Mouse (Mus musculus): Measurements from ENCODE around the gene Nbeal2. TPM values are rescaled to one million over a fixed set of nuclear protein-coding genes. Genes with fewer than 3 reads are reported as not detected.

Gene Nbeal2
- polyA plus RNA-seq, 1 experiment from 2014 or later = 0.53 TPM

GRCm38 (mm10) chr9:110682255-110682654 is 28.3 kb upstream of the Nbeal2 start:
- no peak for ATAC-seq (ENCODE audit: insufficient number of reproducible peaks, low FRiP score, low TSS enrichment, low read depth)
- WGBS = 59% methylated on average over 5 of the region's 5 CpGs
- H3K27ac ChIP-seq (replicated peaks; ENCODE audit: low read depth, low read length) = no peak overlapping the region

GRCm38 (mm10) chr9:110681817-110682216 is 27.9 kb upstream of the Nbeal2 start:
- Histone ChIP-seq H3K4me2 (ENCODE audit: low read depth, severe bottlenecking) (no peak overlapping the region), H3K4me3 (ENCODE audit: low read depth, low read length) (no peak overlapping the region), H3K27me3 (ENCODE audit: control insufficient read depth, insufficient read depth, low read length) (no peaks in the 10 kb centered on the region), H3K27ac (replicated peaks; ENCODE audit: low read depth, low read length) (no peak overlapping the region), H3K9me3 (ENCODE audit: control insufficient read depth, low read length) (no peaks in the 10 kb centered on the region), H3K4me1 (ENCODE audit: control insufficient read depth, insufficient read depth, low read length) (peaks cover 6% of the 10 kb centered on the region; the same call in 1 of the 2 replicates), H3K36me3 (ENCODE audit: control insufficient read depth, insufficient read depth, low read length) (no peaks in the 10 kb centered on the region), H3K9ac (ENCODE audit: low read length) (no peak overlapping the region)
- whole genome bisulfite sequencing = 85% methylated on average over 9 of the region's 9 CpGs
- no peak for DNase-seq (ENCODE audit: low spot score)
- ATAC-seq (ENCODE audit: insufficient number of reproducible peaks, low FRiP score, low TSS enrichment, low read depth) = no peak

More at GRCm38 (mm10) chr9:110682255-110682654, 28.3 kb upstream of the Nbeal2 start:
- no peaks in the 10 kb centered on the region for H3K27me3 ChIP-seq (ENCODE audit: control insufficient read depth, insufficient read depth, low read length)
- no peak for DNase-seq (ENCODE audit: low spot score)
- H3K9ac ChIP-seq (ENCODE audit: low read length) = no peak overlapping the region
- H3K36me3 ChIP-seq (ENCODE audit: control insufficient read depth, insufficient read depth, low read length) = no peaks in the 10 kb centered on the region
- H3K4me1 ChIP-seq (ENCODE audit: control insufficient read depth, insufficient read depth, low read length) = peaks cover 6% of the 10 kb centered on the region; the same call in 1 of the 2 replicates
- H3K4me2 ChIP-seq (ENCODE audit: low read depth, severe bottlenecking) = no peak overlapping the region
- no peak overlapping the region for H3K4me3 ChIP-seq (ENCODE audit: low read depth, low read length)
- no peaks in the 10 kb centered on the region for H3K9me3 ChIP-seq (ENCODE audit: control insufficient read depth, low read length)

- Histone ChIP-seq H3K4me2 (ENCODE audit: low read depth, severe bottlenecking) (no peak overlapping the region), H3K36me3 (ENCODE audit: control insufficient read depth, insufficient read depth, low read length) (no peaks in the 10 kb centered on the region), H3K9me3 (ENCODE audit: control insufficient read depth, low read length) (no peaks in the 10 kb centered on the region), H3K4me1 (ENCODE audit: control insufficient read depth, insufficient read depth, low read length) (peaks cover 6% of the 10 kb centered on the region; the same call in 1 of the 2 replicates), H3K27ac (replicated peaks; ENCODE audit: low read depth, low read length) (no peak overlapping the region), H3K9ac (ENCODE audit: low read length) (no peak overlapping the region), H3K4me3 (ENCODE audit: low read depth, low read length) (no peak overlapping the region), H3K27me3 (ENCODE audit: control insufficient read depth, insufficient read depth, low read length) (no peaks in the 10 kb centered on the region)
- DNase-seq (ENCODE audit: low spot score) = no peak
- no peak for ATAC-seq (ENCODE audit: insufficient number of reproducible peaks, low FRiP score, low TSS enrichment, low read depth)
- WGBS = 80% methylated on average over 7 of the region's 7 CpGs
Observed at GRCm38 (mm10) chr9:110680736-110681507, 27.0 kb upstream of the Nbeal2 start.

GRCm38 (mm10) chr9:110678886-110679285 is 24.9 kb upstream of the Nbeal2 start:
- Histone ChIP-seq H3K27me3 (ENCODE audit: control insufficient read depth, insufficient read depth, low read length) (no peaks in the 10 kb centered on the region), H3K9me3 (ENCODE audit: control insufficient read depth, low read length) (no peaks in the 10 kb centered on the region), H3K4me1 (ENCODE audit: control insufficient read depth, insufficient read depth, low read length) (peaks cover 6% of the 10 kb centered on the region; the same call in 1 of the 2 replicates), H3K36me3 (ENCODE audit: control insufficient read depth, insufficient read depth, low read length) (no peaks in the 10 kb centered on the region), H3K27ac (replicated peaks; ENCODE audit: low read depth, low read length) (no peak overlapping the region), H3K4me3 (ENCODE audit: low read depth, low read length) (no peak overlapping the region), H3K4me2 (ENCODE audit: low read depth, severe bottlenecking) (no peak overlapping the region), H3K9ac (ENCODE audit: low read length) (no peak overlapping the region)
- DNase-seq (ENCODE audit: low spot score) = no peak
- no peak for ATAC-seq (ENCODE audit: insufficient number of reproducible peaks, low FRiP score, low TSS enrichment, low read depth)
- WGBS = 78% methylated on average over 5 of the region's 5 CpGs

GRCm38 (mm10) chr9:110676492-110676911 is 22.5 kb upstream of the Nbeal2 start:
- Histone ChIP-seq H3K9ac (ENCODE audit: low read length) (no peak overlapping the region), H3K4me1 (ENCODE audit: control insufficient read depth, insufficient read depth, low read length) (no peaks in the 10 kb centered on the region), H3K4me3 (ENCODE audit: low read depth, low read length) (no peak overlapping the region), H3K4me2 (ENCODE audit: low read depth, severe bottlenecking) (no peak overlapping the region), H3K36me3 (ENCODE audit: control insufficient read depth, insufficient read depth, low read length) (no peaks in the 10 kb centered on the region), H3K27me3 (ENCODE audit: control insufficient read depth, insufficient read depth, low read length) (no peaks in the 10 kb centered on the region), H3K27ac (replicated peaks; ENCODE audit: low read depth, low read length) (no peak overlapping the region), H3K9me3 (ENCODE audit: control insufficient read depth, low read length) (no peaks in the 10 kb centered on the region)
- WGBS = 84% methylated on average over 8 of the region's 8 CpGs
- DNase-seq (ENCODE audit: low spot score) (no peak), ATAC-seq (ENCODE audit: insufficient number of reproducible peaks, low FRiP score, low TSS enrichment, low read depth) (no peak)

GRCm38 (mm10) chr9:110673107-110673752 is 19.3 kb upstream of the Nbeal2 start:
- H3K4me3 ChIP-seq (ENCODE audit: low read depth, low read length) = no peak overlapping the region
- no peak overlapping the region for H3K27ac ChIP-seq (replicated peaks; ENCODE audit: low read depth, low read length)
- 81% methylated on average over 10 of the region's 10 CpGs for WGBS
- no peak for DNase-seq (ENCODE audit: low spot score)
- H3K4me2 ChIP-seq (ENCODE audit: low read depth, severe bottlenecking) = no peak overlapping the region
- no peaks in the 10 kb centered on the region for H3K4me1 ChIP-seq (ENCODE audit: control insufficient read depth, insufficient read depth, low read length)
- no peaks in the 10 kb centered on the region for H3K27me3 ChIP-seq (ENCODE audit: control insufficient read depth, insufficient read depth, low read length)
- no peak for ATAC-seq (ENCODE audit: insufficient number of reproducible peaks, low FRiP score, low TSS enrichment, low read depth)
- H3K9ac ChIP-seq (ENCODE audit: low read length) = no peak overlapping the region
- H3K36me3 ChIP-seq (ENCODE audit: control insufficient read depth, insufficient read depth, low read length) = no peaks in the 10 kb centered on the region
- H3K9me3 ChIP-seq (ENCODE audit: control insufficient read depth, low read length) = no peaks in the 10 kb centered on the region

GRCm38 (mm10) chr9:110672462-110673106 is 18.6 kb upstream of the Nbeal2 start:
- 0 out of 2 replicates have a peak, but pooled peaks have one; percentile 70 for ATAC-seq (ENCODE audit: insufficient number of reproducible peaks, low FRiP score, low TSS enrichment, low read depth)
- no peaks in the 10 kb centered on the region for H3K9me3 ChIP-seq (ENCODE audit: control insufficient read depth, low read length)
- 71% methylated on average over 7 of the region's 7 CpGs for WGBS

GRCm38 (mm10) chr9:110669785-110670184 is 15.8 kb upstream of the Nbeal2 start:
- H3K27ac ChIP-seq (replicated peaks; ENCODE audit: low read depth, low read length) = no peak overlapping the region
- H3K4me2 ChIP-seq (ENCODE audit: low read depth, severe bottlenecking) = no peak overlapping the region
- ATAC-seq (ENCODE audit: insufficient number of reproducible peaks, low FRiP score, low TSS enrichment, low read depth) = no peak
- no peak overlapping the region for H3K4me3 ChIP-seq (ENCODE audit: low read depth, low read length)
- H3K36me3 ChIP-seq (ENCODE audit: control insufficient read depth, insufficient read depth, low read length) = no peaks in the 10 kb centered on the region
- no peaks in the 10 kb centered on the region for H3K27me3 ChIP-seq (ENCODE audit: control insufficient read depth, insufficient read depth, low read length)
- 89% methylated on average over 5 of the region's 5 CpGs for WGBS
- no peaks in the 10 kb centered on the region for H3K9me3 ChIP-seq (ENCODE audit: control insufficient read depth, low read length)
- no peak for DNase-seq (ENCODE audit: low spot score)
- peaks cover 5% of the 10 kb centered on the region for H3K4me1 ChIP-seq (ENCODE audit: control insufficient read depth, insufficient read depth, low read length)
- no peak overlapping the region for H3K9ac ChIP-seq (ENCODE audit: low read length)

More at GRCm38 (mm10) chr9:110672462-110673106, 18.6 kb upstream of the Nbeal2 start:
- H3K9ac ChIP-seq (ENCODE audit: low read length) = no peak overlapping the region
- no peak overlapping the region for H3K4me3 ChIP-seq (ENCODE audit: low read depth, low read length)
- DNase-seq (ENCODE audit: low spot score) = peak; percentile 44
- no peaks in the 10 kb centered on the region for H3K36me3 ChIP-seq (ENCODE audit: control insufficient read depth, insufficient read depth, low read length)
- no peak overlapping the region for H3K4me2 ChIP-seq (ENCODE audit: low read depth, severe bottlenecking)
- H3K27me3 ChIP-seq (ENCODE audit: control insufficient read depth, insufficient read depth, low read length) = no peaks in the 10 kb centered on the region
- no peak overlapping the region for H3K27ac ChIP-seq (replicated peaks; ENCODE audit: low read depth, low read length)
- no peaks in the 10 kb centered on the region for H3K4me1 ChIP-seq (ENCODE audit: control insufficient read depth, insufficient read depth, low read length)
